7 mouse cellular contexts compared by ENCODE assay signal in genomic region chr3:122730741-122731235, GRCm38 (mm10). TPM values are rescaled to one million over a fixed set of nuclear protein-coding genes. Genes with fewer than 3 reads are reported as not detected.
A peak's percentile ranks its signal among the peaks of the same experiment; 100 is the strongest.
DNase-seq lines count a peak whose midpoint lies in the region; ATAC-seq lines count a peak whose summit lies in the region.

No protein-coding gene starts in this region.

- H3K4me1 ChIP-seq in neural tube, embryonic 11.5 days (ENCODE audit: control insufficient read depth, insufficient read depth, low read length), result no peaks in the 10 kb centered on the region
- H3K4me1 ChIP-seq in forebrain, embryonic 12.5 days, result peaks cover 12% of the 10 kb centered on the region
- peaks cover 11% of the 10 kb centered on the region for H3K4me1 ChIP-seq in limb, embryonic 13.5 days
- H3K4me1 ChIP-seq in stomach, embryonic 15.5 days, result no peaks in the 10 kb centered on the region; the same call in 1 of the 2 replicates

- H3K4me3 ChIP-seq in neural tube, embryonic 11.5 days (ENCODE audit: low read depth, low read length), result peak overlapping the region; percentile 73
- peak overlapping the region; percentile 75 for H3K4me3 ChIP-seq in forebrain, embryonic 12.5 days (replicated peaks)
- peak overlapping the region; percentile 76 for H3K4me3 ChIP-seq in limb, embryonic 13.5 days
- H3K4me3 ChIP-seq in stomach, embryonic 15.5 days (replicated peaks), result peak overlapping the region; percentile 82

- peak overlapping the region; percentile 88 for H3K9ac ChIP-seq in neural tube, embryonic 11.5 days (ENCODE audit: low read length)
- H3K9ac ChIP-seq in forebrain, embryonic 12.5 days, result peak overlapping the region; percentile 81
- H3K9ac ChIP-seq in limb, embryonic 13.5 days, result peak overlapping the region; percentile 87
- H3K9ac ChIP-seq in stomach, embryonic 15.5 days, result peak overlapping the region; percentile 85

- no peak for DNase-seq in neural tube, embryonic 11.5 days (ENCODE audit: low spot score)
- DNase-seq in neural tube, embryonic 10.5 days (ENCODE audit: extremely low spot score, low spot score), result no peak
- no peak for DNase-seq in cerebellum, postnatal 10 days
- DNase-seq in frontal cortex, postnatal 14 days (ENCODE audit: low spot score in 2 of 2), result no peak

- 3% methylated on average over 13 of the region's 13 CpGs for WGBS in neural tube, embryonic 11.5 days
- WGBS in forebrain, embryonic 12.5 days, result 3% methylated on average over 13 of the region's 13 CpGs
- WGBS in limb, embryonic 13.5 days, result 2% methylated on average over 13 of the region's 13 CpGs
- WGBS in stomach, embryonic 15.5 days, result under 1% methylated on average over 13 of the region's 13 CpGs

- no peaks in the 10 kb centered on the region for H3K36me3 ChIP-seq in neural tube, embryonic 11.5 days (ENCODE audit: control insufficient read depth, insufficient read depth, low read length)
- H3K36me3 ChIP-seq in forebrain, embryonic 12.5 days (replicated peaks), result no peaks in the 10 kb centered on the region
- H3K36me3 ChIP-seq in limb, embryonic 13.5 days, result no peaks in the 10 kb centered on the region
- no peaks in the 10 kb centered on the region for H3K36me3 ChIP-seq in stomach, embryonic 15.5 days

- no peak for ATAC-seq in neural tube, embryonic 11.5 days (ENCODE audit: insufficient read depth, low FRiP score, low TSS enrichment)
- ATAC-seq in forebrain, embryonic 12.5 days (ENCODE audit: low FRiP score), result peak; percentile 12
- ATAC-seq in limb, embryonic 13.5 days (ENCODE audit: low FRiP score, low read depth), result no peak
- ATAC-seq in stomach, embryonic 15.5 days (ENCODE audit: insufficient read depth, low FRiP score, low read depth), result no peak

- no peaks in the 10 kb centered on the region for H3K9me3 ChIP-seq in neural tube, embryonic 11.5 days (ENCODE audit: control insufficient read depth, low read length)
- no peaks in the 10 kb centered on the region for H3K9me3 ChIP-seq in forebrain, embryonic 12.5 days
- no peaks in the 10 kb centered on the region for H3K9me3 ChIP-seq in limb, embryonic 13.5 days
- H3K9me3 ChIP-seq in stomach, embryonic 15.5 days, result no peaks in the 10 kb centered on the region

- no peaks in the 10 kb centered on the region for H3K27me3 ChIP-seq in neural tube, embryonic 11.5 days (ENCODE audit: control insufficient read depth, insufficient read depth, low read length)
- H3K27me3 ChIP-seq in forebrain, embryonic 12.5 days, result no peaks in the 10 kb centered on the region
- no peaks in the 10 kb centered on the region for H3K27me3 ChIP-seq in limb, embryonic 13.5 days
- H3K27me3 ChIP-seq in stomach, embryonic 15.5 days (replicated peaks), result no peaks in the 10 kb centered on the region

- H3K27ac ChIP-seq in neural tube, embryonic 11.5 days (ENCODE audit: low read depth, low read length), result no peak overlapping the region
- no peak overlapping the region; the same call in 1 of the 2 replicates for H3K27ac ChIP-seq in forebrain, embryonic 12.5 days
- no peak overlapping the region for H3K27ac ChIP-seq in limb, embryonic 13.5 days
- H3K27ac ChIP-seq in stomach, embryonic 15.5 days, result peak overlapping the region; percentile 98

- H3K4me2 ChIP-seq in neural tube, embryonic 11.5 days (ENCODE audit: low read depth), result peak overlapping the region; percentile 86
- peak overlapping the region; percentile 86 for H3K4me2 ChIP-seq in forebrain, embryonic 12.5 days
- H3K4me2 ChIP-seq in limb, embryonic 13.5 days (replicated peaks), result peak overlapping the region; percentile 83
- peak overlapping the region; percentile 83 for H3K4me2 ChIP-seq in stomach, embryonic 15.5 days

RNA-seq across cellular contexts. Expression of gene Pde5a, which starts 2.0 kb away (rescaled TPM):
- 2.8 and 3.2 TPM in 2 replicates for polyA plus RNA-seq in neural tube, embryonic 11.5 days (2014; fragmentation: Nextera tagmentation; extraction: Ambion mirVana)
- polyA plus RNA-seq in forebrain, embryonic 12.5 days (2016; fragmentation: Nextera tagmentation; extraction: Ambion mirVana), result 4.3 and 4.4 TPM in 2 replicates
- polyA plus RNA-seq in limb, embryonic 13.5 days (2015; fragmentation: Nextera tagmentation; extraction: Ambion mirVana), result 3.3 and 3.7 TPM in 2 replicates
- polyA plus RNA-seq in stomach, embryonic 15.5 days (2015; fragmentation: Nextera tagmentation; extraction: Ambion mirVana), result 19.5 and 19.8 TPM in 2 replicates
